Mouse (Mus musculus): ENCODE measurements around the gene Asb11.

Gene Asb11

GRCm38 (mm10) chrX:164446106-164446551, 9.3 kb downstream of the Asb11 start:
- peak; percentile 5 for DNase-seq

DNA sequence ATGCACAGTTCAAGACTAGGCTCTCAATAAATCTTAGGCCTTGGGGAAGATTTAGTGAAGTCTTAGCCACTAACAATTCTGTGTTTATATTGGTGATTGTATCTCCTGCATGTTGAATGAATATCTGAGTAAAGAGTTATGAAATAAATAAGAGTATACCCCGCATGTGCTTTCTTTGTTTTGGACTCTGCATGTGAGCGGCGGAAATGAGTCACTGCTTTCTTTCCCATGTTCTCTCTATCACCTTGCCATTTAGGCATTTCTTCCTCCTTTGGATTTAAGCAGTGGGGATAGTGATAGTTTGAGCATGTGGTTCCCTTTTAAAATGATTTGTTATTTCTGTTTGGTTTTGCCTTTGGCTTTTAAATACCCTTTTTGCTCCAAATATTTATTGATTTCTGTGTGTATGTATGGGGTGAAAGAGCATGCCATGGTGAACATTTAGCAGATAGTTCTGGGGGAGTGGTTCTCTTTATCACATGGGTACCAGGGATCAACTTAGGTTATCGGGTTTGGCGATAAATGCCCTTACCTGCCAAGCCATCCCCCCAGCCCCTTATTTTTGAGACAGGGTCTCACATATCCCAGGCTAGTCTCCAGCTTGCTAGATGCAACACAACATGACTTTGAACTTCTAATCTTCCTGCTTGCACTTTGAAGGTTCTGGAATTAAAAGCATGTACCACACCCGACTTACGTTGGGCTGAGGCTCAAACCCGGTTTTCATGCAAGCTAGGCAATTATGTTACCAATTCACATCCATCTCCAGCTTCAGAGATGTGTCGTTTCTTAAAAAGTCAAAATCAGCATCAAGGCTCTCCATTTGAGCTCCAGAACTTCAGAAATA, 10.3 kb downstream of the Asb11 start:
- DNase-seq = no peak

- DNase-seq = no peak
Measured at GRCm38 (mm10) chrX:164447682-164448071, 10.9 kb downstream of the Asb11 start.

- peak; percentile 65 for DNase-seq
Measured at GRCm38 (mm10) chrX:164449201-164449600, 12.4 kb downstream of the Asb11 start.

- no peak for DNase-seq
Measured at GRCm38 (mm10) chrX:164459205-164459878, 22.5 kb downstream of the Asb11 start.

GRCm38 (mm10) chrX:164502258-164502657, 65.5 kb downstream of the Asb11 start:
- DNase-seq = no peak

GRCm38 (mm10) chrX:164505709-164506498, 69.1 kb downstream of the Asb11 start, which contains the start of gene Asb9:
TSS of gene Asb9 (plus strand) at chrX:164506327.
- DNase-seq = no peak

DNA sequence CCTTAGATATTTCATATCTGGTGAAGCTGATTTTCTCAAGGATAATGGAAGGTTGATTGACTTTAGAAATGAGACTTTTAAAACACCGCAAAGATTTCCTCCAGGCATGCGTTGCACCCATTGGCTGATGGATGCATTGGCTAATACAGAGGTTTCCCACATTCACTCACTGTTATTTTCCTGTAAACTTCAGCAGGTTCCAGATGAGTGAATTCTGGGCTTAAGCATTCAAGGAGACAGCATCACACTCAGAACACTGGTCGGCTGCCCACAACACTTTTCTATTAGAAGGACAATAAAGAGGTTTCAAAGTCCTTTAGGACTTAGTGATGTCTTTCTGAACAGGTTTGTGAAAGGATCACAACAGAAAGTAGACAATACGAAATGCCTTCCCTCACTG, 70.3 kb downstream of the Asb11 start:
- DNase-seq = no peak

- DNase-seq = peak; percentile 11
Measured at GRCm38 (mm10) chrX:164508728-164509127, 71.9 kb downstream of the Asb11 start.
